Mouse (Mus musculus) embryonic fibroblast, embryonic 13.5 days (primary cell): Measurements from ENCODE around the gene Gbp10. TPM values are rescaled to one million over a fixed set of nuclear protein-coding genes. Genes with fewer than 3 reads are reported as not detected.

ENCODE experiments used
- H3K27ac ChIP-seq: 2 replicates; pipeline ENCODE4 v1.5.1; 2012; ENCODE audit warnings: low read length, control low read depth, inconsistent platforms; ENCODE audit not compliant: insufficient read depth
- H3K4me1 ChIP-seq: 2 replicates; pipeline ENCODE4 v1.6.1; 2011; ENCODE audit warnings: low read length; ENCODE audit not compliant: control insufficient read depth, insufficient read depth
- H3K4me3 ChIP-seq: 2 replicates; pipeline ENCODE4 v1.5.1; 2011; ENCODE audit warnings: mild to moderate bottlenecking, control low read depth, low read length; ENCODE audit not compliant: insufficient read depth
- CTCF ChIP-seq: IDR thresholded peaks from 2 replicates; pipeline ENCODE4 v1.5.1; 2011; ENCODE audit warnings: mild to moderate bottlenecking, control low read depth, low read length, moderate library complexity, borderline replicate concordance; ENCODE audit not compliant: insufficient read depth
- POLR2A ChIP-seq: IDR thresholded peaks from 2 replicates; pipeline ENCODE4 v1.6.1; 2011; ENCODE audit warnings: low read depth, mild to moderate bottlenecking, control low read depth, low read length, moderate library complexity
- polyA plus RNA-seq: library from polyadenylated mRNA; stranded (reverse); fragments of >200 nt; gene quantifications from 2 replicates; pipeline ENCODE4 v1.2.4, GENCODE M21; 2011; ENCODE audit warnings: low read depth; ENCODE audit not compliant: missing spikeins, insufficient read length

Gbp10 gene
- polyA plus RNA-seq, 1 experiment, result 0.83 TPM

- Histone ChIP-seq H3K4me3 (no peak overlapping the region), H3K4me1 (no peaks in the 10 kb centered on the region), H3K27ac (no peak overlapping the region)
- TF ChIP-seq POLR2A (no peak), CTCF (no peak)
Observed at GRCm38 (mm10) chr5:105181446-105181845, 57.9 kb downstream of the Gbp10 start.

Other genes starting within 250 kb of the Gbp10 start
- 1.3 and 2.3 TPM in 2 replicates for gene Gbp9, start 100.0 kb downstream of the Gbp10 start, polyA plus RNA-seq
- gene Gbp8, start 100.0 kb downstream of the Gbp10 start, polyA plus RNA-seq, result 0.28 TPM in 1 of 2 replicates, not detected in the other
- not detected in 2 replicates for gene Gbp4, start 99.9 kb downstream of the Gbp10 start, polyA plus RNA-seq
- gene Gm43302, start 54.2 kb upstream of the Gbp10 start, polyA plus RNA-seq, result not detected in 2 replicates
- 0.97 and 3.8 TPM in 2 replicates for gene Gbp6, start 54.2 kb upstream of the Gbp10 start, polyA plus RNA-seq
- 11.4 and 12.4 TPM in 2 replicates for gene Lrrc8b, start 176.2 kb upstream of the Gbp10 start, polyA plus RNA-seq